Mouse (Mus musculus): ENCODE measurements around the gene Dcst2. TPM values are rescaled to one million over a fixed set of nuclear protein-coding genes. Genes with fewer than 3 reads are reported as not detected.

The Dcst2 gene
- polyA plus RNA-seq, 1 experiment, result 0.15 TPM

- no peaks in the 10 kb centered on the region for H3K36me3 ChIP-seq (ENCODE audit: control insufficient read depth, insufficient read depth, low read length)
- H3K4me1 ChIP-seq (ENCODE audit: control insufficient read depth, insufficient read depth, insufficient read length), result peaks cover 17% of the 10 kb centered on the region
- TF ChIP-seq CTCF (IDR thresholded peaks at IDR 0.05; ENCODE audit: extremely low read depth, insufficient read depth, insufficient read length, insufficient replicate concordance), result no peak
- TF ChIP-seq POLR2A (IDR thresholded peaks at IDR 0.05; ENCODE audit: low read depth, low read length), result no peak
- H3K27ac ChIP-seq (ENCODE audit: insufficient read depth, low read length), result no peak overlapping the region
- 4% methylated on average over 10 of the region's 10 CpGs for WGBS
- no peak for DNase-seq (ENCODE audit: low read depth in 1 of 2, low spot score in 2 of 2)
- no peaks in the 10 kb centered on the region for H3K27me3 ChIP-seq (ENCODE audit: control insufficient read depth, insufficient read depth, low read length)
- 0 out of 2 replicates have a peak overlapping the region, but pooled peaks have one; percentile 75 for H3K4me3 ChIP-seq (ENCODE audit: extremely low read depth, insufficient read depth, insufficient read length)
Measured at GRCm38 (mm10) chr3:89395419-89395805, 33.6 kb downstream of the Dcst2 start.

- peak in 1 of 2 experiments; percentile 63 for DNase-seq (ENCODE audit: low read depth in 1 of 2, low spot score in 2 of 2)
- peak overlapping the region; percentile 58; the same call in 1 of the 2 replicates for H3K4me3 ChIP-seq (ENCODE audit: extremely low read depth, insufficient read depth, insufficient read length)
- H3K27me3 ChIP-seq (ENCODE audit: control insufficient read depth, insufficient read depth, low read length), result no peaks in the 10 kb centered on the region
- no peak overlapping the region for H3K27ac ChIP-seq (ENCODE audit: insufficient read depth, low read length)
- peaks cover 12% of the 10 kb centered on the region; the same call in 1 of the 2 replicates for H3K4me1 ChIP-seq (ENCODE audit: control insufficient read depth, insufficient read depth, insufficient read length)
- TF ChIP-seq CTCF (IDR thresholded peaks at IDR 0.05; ENCODE audit: extremely low read depth, insufficient read depth, insufficient read length, insufficient replicate concordance), result peak; percentile 75; the same call in 1 of the 2 replicates
- no peak for TF ChIP-seq POLR2A (IDR thresholded peaks at IDR 0.05; ENCODE audit: low read depth, low read length)
- WGBS, result 2% methylated on average over 44 of the region's 44 CpGs
- no peaks in the 10 kb centered on the region for H3K36me3 ChIP-seq (ENCODE audit: control insufficient read depth, insufficient read depth, low read length)
Measured at GRCm38 (mm10) chr3:89395806-89396653, 34.3 kb downstream of the Dcst2 start.

- no peak for TF ChIP-seq CTCF (IDR thresholded peaks at IDR 0.05; ENCODE audit: extremely low read depth, insufficient read depth, insufficient read length, insufficient replicate concordance)
- no peak for TF ChIP-seq POLR2A (IDR thresholded peaks at IDR 0.05; ENCODE audit: low read depth, low read length)
- Histone ChIP-seq H3K27ac (ENCODE audit: insufficient read depth, low read length) (no peak overlapping the region), H3K27me3 (ENCODE audit: control insufficient read depth, insufficient read depth, low read length) (no peaks in the 10 kb centered on the region), H3K36me3 (ENCODE audit: control insufficient read depth, insufficient read depth, low read length) (peaks cover 5% of the 10 kb centered on the region), H3K4me3 (ENCODE audit: extremely low read depth, insufficient read depth, insufficient read length) (peak overlapping the region; percentile 58; the same call in 1 of the 2 replicates), H3K4me1 (ENCODE audit: control insufficient read depth, insufficient read depth, insufficient read length) (peaks cover 9% of the 10 kb centered on the region; the same call in 1 of the 2 replicates)
- 2% methylated on average over 4 of the region's 4 CpGs for WGBS
- no peak for DNase-seq (ENCODE audit: low read depth in 1 of 2, low spot score in 2 of 2)
Measured at GRCm38 (mm10) chr3:89396654-89397005, 34.9 kb downstream of the Dcst2 start.

GRCm38 (mm10) chr3:89401329-89401728 is 39.6 kb downstream of the Dcst2 start:
- no peak overlapping the region for H3K27ac ChIP-seq (ENCODE audit: insufficient read depth, low read length)
- H3K36me3 ChIP-seq (ENCODE audit: control insufficient read depth, insufficient read depth, low read length), result peaks cover 30% of the 10 kb centered on the region
- whole genome bisulfite sequencing, result 92% methylated on average over 7 of the region's 7 CpGs
- H3K27me3 ChIP-seq (ENCODE audit: control insufficient read depth, insufficient read depth, low read length), result no peaks in the 10 kb centered on the region
- H3K4me3 ChIP-seq (ENCODE audit: extremely low read depth, insufficient read depth, insufficient read length), result no peak overlapping the region
- TF ChIP-seq CTCF (IDR thresholded peaks at IDR 0.05; ENCODE audit: extremely low read depth, insufficient read depth, insufficient read length, insufficient replicate concordance) (no peak), POLR2A (IDR thresholded peaks at IDR 0.05; ENCODE audit: low read depth, low read length) (no peak)
- H3K4me1 ChIP-seq (ENCODE audit: control insufficient read depth, insufficient read depth, insufficient read length), result peaks cover 4% of the 10 kb centered on the region; the same call in 1 of the 2 replicates
- no peak for DNase-seq (ENCODE audit: low read depth in 1 of 2, low spot score in 2 of 2)

- WGBS, result 84% methylated on average over 5 of the region's 5 CpGs
- Histone ChIP-seq H3K27ac (ENCODE audit: insufficient read depth, low read length) (no peak within 1 kb of the TSS), H3K27me3 (ENCODE audit: control insufficient read depth, insufficient read depth, low read length) (no peaks in the 10 kb centered on the region), H3K4me3 (ENCODE audit: extremely low read depth, insufficient read depth, insufficient read length) (no peak within 1 kb of the TSS), H3K4me1 (ENCODE audit: control insufficient read depth, insufficient read depth, insufficient read length) (no peaks in the 10 kb centered on the region), H3K36me3 (ENCODE audit: control insufficient read depth, insufficient read depth, low read length) (peaks cover 31% of the 10 kb centered on the region)
- DNase-seq (ENCODE audit: low read depth in 1 of 2, low spot score in 2 of 2), result no peak
- TF ChIP-seq CTCF (IDR thresholded peaks at IDR 0.05; ENCODE audit: extremely low read depth, insufficient read depth, insufficient read length, insufficient replicate concordance), result no peak
- TF ChIP-seq POLR2A (IDR thresholded peaks at IDR 0.05; ENCODE audit: low read depth, low read length), result no peak
Measured at GRCm38 (mm10) chr3:89402693-89403092, 40.9 kb downstream of the Dcst2 start, which contains the start of gene Lenep. TSS of gene Lenep (minus strand) at chr3:89402793.

GRCm38 (mm10) chr3:89406887-89407286 is 45.1 kb downstream of the Dcst2 start:
- TF ChIP-seq CTCF (IDR thresholded peaks at IDR 0.05; ENCODE audit: extremely low read depth, insufficient read depth, insufficient read length, insufficient replicate concordance), result no peak
- no peak for TF ChIP-seq POLR2A (IDR thresholded peaks at IDR 0.05; ENCODE audit: low read depth, low read length)
- H3K4me1 ChIP-seq (ENCODE audit: control insufficient read depth, insufficient read depth, insufficient read length), result peaks cover 5% of the 10 kb centered on the region
- no peak overlapping the region for H3K4me3 ChIP-seq (ENCODE audit: extremely low read depth, insufficient read depth, insufficient read length)
- no peak for DNase-seq (ENCODE audit: low read depth in 1 of 2, low spot score in 2 of 2)
- peaks cover 34% of the 10 kb centered on the region for H3K36me3 ChIP-seq (ENCODE audit: control insufficient read depth, insufficient read depth, low read length)
- 92% methylated on average over 6 of the region's 6 CpGs for WGBS
- H3K27me3 ChIP-seq (ENCODE audit: control insufficient read depth, insufficient read depth, low read length), result no peaks in the 10 kb centered on the region
- no peak overlapping the region for H3K27ac ChIP-seq (ENCODE audit: insufficient read depth, low read length)

- TF ChIP-seq POLR2A (IDR thresholded peaks at IDR 0.05; ENCODE audit: low read depth, low read length) (no peak), CTCF (IDR thresholded peaks at IDR 0.05; ENCODE audit: extremely low read depth, insufficient read depth, insufficient read length, insufficient replicate concordance) (no peak)
- Histone ChIP-seq H3K36me3 (ENCODE audit: control insufficient read depth, insufficient read depth, low read length) (peaks cover 24% of the 10 kb centered on the region), H3K27me3 (ENCODE audit: control insufficient read depth, insufficient read depth, low read length) (no peaks in the 10 kb centered on the region), H3K4me3 (ENCODE audit: extremely low read depth, insufficient read depth, insufficient read length) (no peak overlapping the region), H3K27ac (ENCODE audit: insufficient read depth, low read length) (no peak overlapping the region), H3K4me1 (ENCODE audit: control insufficient read depth, insufficient read depth, insufficient read length) (peaks cover 5% of the 10 kb centered on the region)
- DNase-seq (ENCODE audit: low read depth in 1 of 2, low spot score in 2 of 2), result no peak
- WGBS, result 93% methylated on average over 16 of the region's 16 CpGs
Measured at GRCm38 (mm10) chr3:89408448-89408847, 46.7 kb downstream of the Dcst2 start.
